Mouse (Mus musculus) intestine, embryonic 15.5 days (tissue): ENCODE data around the gene Ccr10. TPM values are rescaled to one million over a fixed set of nuclear protein-coding genes. Genes with fewer than 3 reads are reported as not detected.
"Not testable (repeated sequence)": the region's sequence is repeated elsewhere in the genome, so short reads cannot be mapped to it uniquely, and the experiment has no call there.

ENCODE experiments used
- ATAC-seq: fragments of 200-750 bp; cut with Nextera tagmentation; 2 replicates; pipeline ENCODE4 v1.8.0; 2017; ENCODE audit warnings: moderate TSS enrichment, moderate library complexity
- H3K27ac ChIP-seq: fragments of 300-500 bp; sonication (generic); 2 replicates; pipeline ENCODE4 v1.5.1; 2015; ENCODE audit warnings: mild to moderate bottlenecking, inconsistent platforms
- H3K27me3 ChIP-seq: fragments of 300-500 bp; sonication (generic); replicated peaks from 2 replicates; pipeline ENCODE4 v1.6.1; 2015; ENCODE audit warnings: inconsistent platforms
- H3K36me3 ChIP-seq: fragments of 300-500 bp; sonication (generic); 2 replicates; pipeline ENCODE4 v1.6.1; 2015; ENCODE audit warnings: inconsistent platforms
- H3K4me1 ChIP-seq: fragments of 300-500 bp; sonication (generic); replicated peaks from 2 replicates; pipeline ENCODE4 v1.6.1; 2015; ENCODE audit warnings: inconsistent platforms
- H3K4me2 ChIP-seq: fragments of 300-500 bp; sonication (generic); replicated peaks from 2 replicates; pipeline ENCODE4 v1.6.1; 2015; ENCODE audit warnings: mild to moderate bottlenecking, inconsistent platforms
- H3K4me3 ChIP-seq: fragments of 300-500 bp; sonication (generic); replicated peaks from 2 replicates; pipeline ENCODE4 v1.5.1; 2015; ENCODE audit warnings: inconsistent platforms
- H3K9ac ChIP-seq: fragments of 300-500 bp; sonication (generic); 2 replicates; pipeline ENCODE4 v1.6.1; 2015; ENCODE audit warnings: inconsistent platforms
- H3K9me3 ChIP-seq: fragments of 300-500 bp; sonication (generic); 2 replicates; pipeline ENCODE4 v1.6.1; 2016; ENCODE audit warnings: inconsistent platforms
- WGBS: fragments of 180-500 bp; shearing (Covaris S2); methylation state at CpG from one replicate; pipeline ENCODE4 v1.1.7; 2015; 5-methylcytosine and 5-hydroxymethylcytosine counted together
- polyA plus RNA-seq: library from polyadenylated mRNA; unstranded; fragments of >200 nt; fragmentation: Nextera tagmentation; extraction: Ambion mirVana; gene quantifications from 2 replicates; pipeline ENCODE4 v1.2.1, GENCODE M21; 2015

The Ccr10 gene
- polyA plus RNA-seq, 1 experiment from 2014 or later, result 0.36 TPM

DNA sequence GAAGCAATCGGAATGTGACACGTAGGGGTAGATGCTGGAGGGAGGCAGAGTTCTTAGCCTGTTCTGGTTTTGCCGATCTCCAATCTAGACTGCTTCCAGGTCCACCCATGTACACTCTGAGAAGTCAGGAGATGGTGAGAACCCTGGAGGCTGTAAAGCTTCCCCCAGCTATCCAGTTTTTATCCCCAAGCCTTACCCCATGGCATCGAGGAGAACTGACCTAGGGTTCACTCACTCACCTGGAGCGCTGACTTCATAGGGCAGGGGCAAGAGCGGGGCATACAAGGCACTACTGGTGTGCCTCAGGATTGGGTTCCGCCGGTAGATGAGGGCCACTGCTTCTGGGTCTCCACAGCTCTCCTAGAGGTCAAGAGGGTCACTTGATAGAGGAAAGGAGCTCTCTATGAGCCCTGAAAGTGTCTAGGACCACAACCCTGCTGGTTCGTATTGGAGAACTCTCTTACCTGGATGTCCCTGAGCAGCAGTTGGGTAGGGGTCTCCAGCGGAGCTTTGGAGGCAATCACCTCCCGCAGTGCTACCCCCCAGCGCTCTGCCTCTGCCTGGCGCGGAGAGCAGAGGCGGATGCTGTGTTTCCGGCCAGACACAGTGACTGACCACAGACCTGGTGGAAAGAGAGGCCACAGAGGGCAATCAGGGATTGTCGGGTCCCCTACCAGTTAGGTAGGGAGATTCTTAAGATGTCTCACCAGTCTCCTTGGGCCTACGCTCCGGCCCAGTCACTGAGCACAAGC, 7.9 kb downstream of the Ccr10 start:
- H3K36me3 ChIP-seq, result peaks cover 29% of the 10 kb centered on the region
- peaks cover 43% of the 10 kb centered on the region for H3K4me1 ChIP-seq
- no peak overlapping the region for H3K4me3 ChIP-seq
- WGBS, result 75% methylated on average over 19 of the region's 19 CpGs
- ATAC-seq, result no peak
- H3K9ac ChIP-seq, result no peak overlapping the region
- H3K27ac ChIP-seq, result no peak overlapping the region
- peaks cover 13% of the 10 kb centered on the region for H3K27me3 ChIP-seq
- no peak overlapping the region for H3K4me2 ChIP-seq
- no peaks in the 10 kb centered on the region for H3K9me3 ChIP-seq

DNA sequence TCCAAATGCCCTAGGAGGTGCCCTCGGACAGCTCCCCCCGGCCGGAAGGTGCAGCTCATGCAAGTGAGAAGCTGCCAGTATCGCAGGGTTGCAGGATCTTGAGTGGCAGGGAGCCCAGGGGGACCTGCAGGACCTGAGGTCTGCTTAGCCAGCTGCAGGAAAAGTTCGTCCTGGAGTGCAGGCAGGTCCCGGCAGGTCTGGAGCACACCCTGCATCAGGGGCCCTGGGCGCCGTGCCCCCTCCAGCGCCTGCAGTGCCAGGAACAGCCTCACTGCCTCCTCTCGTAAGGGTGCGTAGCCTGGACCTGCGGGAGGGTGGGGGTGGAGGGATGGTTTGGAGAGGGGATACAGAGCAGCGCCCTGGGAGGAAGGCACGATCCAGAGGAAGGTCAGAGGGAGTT, 8.9 kb downstream of the Ccr10 start:
- Histone ChIP-seq H3K36me3 (peaks cover 34% of the 10 kb centered on the region), H3K27me3 (peaks cover 13% of the 10 kb centered on the region), H3K9ac (no peak overlapping the region), H3K9me3 (no peaks in the 10 kb centered on the region), H3K4me1 (peaks cover 45% of the 10 kb centered on the region), H3K27ac (no peak overlapping the region), H3K4me3 (no peak overlapping the region), H3K4me2 (no peak overlapping the region)
- no peak for ATAC-seq
- 74% methylated on average over 14 of the region's 14 CpGs for WGBS

DNA sequence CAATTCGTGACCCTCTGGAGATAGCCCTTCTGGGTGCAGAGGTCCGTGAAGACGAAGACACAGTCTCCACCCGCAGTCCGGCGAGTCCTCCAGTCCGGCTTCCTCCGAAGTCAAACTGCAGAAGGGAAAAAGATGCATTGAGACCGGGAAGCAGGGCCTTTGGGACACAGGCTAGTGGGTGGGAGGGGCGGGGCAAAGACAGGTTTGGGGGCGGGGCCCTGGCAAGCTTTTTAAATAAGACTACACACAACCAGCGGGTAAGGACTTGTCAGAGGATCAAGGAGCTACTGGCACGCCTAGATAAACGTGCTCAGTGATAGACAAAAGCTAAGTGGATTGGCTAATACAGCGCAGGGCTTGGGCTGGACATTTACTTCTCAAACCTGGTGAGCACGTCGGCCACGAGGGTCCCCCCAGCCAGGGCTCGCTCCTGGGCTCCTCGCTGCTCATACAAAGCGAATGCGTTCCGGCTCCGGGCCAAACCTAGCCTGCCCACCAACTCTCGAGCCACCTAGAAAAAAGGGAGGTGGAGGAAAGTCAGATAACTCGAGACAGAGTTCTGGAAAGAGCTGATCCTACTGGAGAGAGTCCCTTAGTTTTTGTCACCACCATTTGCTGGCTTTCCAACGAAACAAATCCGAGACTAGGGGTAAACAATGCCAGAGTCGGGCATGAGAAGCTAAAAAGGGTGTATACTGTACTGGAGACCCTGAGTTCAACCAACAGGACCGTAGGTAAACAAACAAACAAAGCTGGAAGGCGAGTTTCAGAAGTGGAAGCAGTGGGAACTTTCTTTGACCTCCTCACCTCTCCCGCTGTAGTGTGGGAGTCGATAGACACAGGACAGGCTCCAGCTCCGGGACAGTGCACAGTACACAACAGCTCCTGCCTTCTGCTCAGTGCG, 10.3 kb downstream of the Ccr10 start:
- no peak overlapping the region for H3K4me3 ChIP-seq
- no peak overlapping the region for H3K27ac ChIP-seq
- WGBS, result 55% methylated on average over 35 of the region's 35 CpGs
- H3K9ac ChIP-seq, result no peak overlapping the region
- no peak for ATAC-seq
- H3K4me2 ChIP-seq, result no peak overlapping the region
- H3K4me1 ChIP-seq, result peaks cover 42% of the 10 kb centered on the region
- peaks cover 13% of the 10 kb centered on the region for H3K27me3 ChIP-seq
- H3K36me3 ChIP-seq, result peaks cover 35% of the 10 kb centered on the region
- no peaks in the 10 kb centered on the region for H3K9me3 ChIP-seq

DNA sequence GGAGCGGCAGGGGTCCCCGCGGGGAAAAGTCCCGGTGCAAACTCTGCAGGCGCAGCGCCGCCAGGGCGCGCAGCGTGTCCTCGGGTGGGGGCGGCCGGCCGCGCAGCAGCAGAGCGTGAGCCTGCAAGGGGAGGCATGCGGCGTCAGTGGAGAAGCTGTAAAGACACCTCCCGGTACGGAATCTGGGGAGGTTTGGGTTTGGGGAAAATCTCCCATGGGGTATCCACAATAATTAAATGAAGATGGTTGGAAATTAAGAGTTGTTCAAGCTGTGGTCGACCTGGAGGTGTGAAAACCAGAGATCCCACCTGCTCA, 10.9 kb downstream of the Ccr10 start:
- Histone ChIP-seq H3K36me3 (peaks cover 35% of the 10 kb centered on the region), H3K4me3 (peak overlapping the region; percentile 16), H3K9me3 (no peaks in the 10 kb centered on the region), H3K27me3 (peaks cover 13% of the 10 kb centered on the region), H3K27ac (no peak overlapping the region), H3K4me2 (peak overlapping the region; percentile 51), H3K4me1 (peaks cover 36% of the 10 kb centered on the region), H3K9ac (0 out of 2 replicates have a peak overlapping the region, but pooled peaks have one; percentile 23)
- ATAC-seq, result no peak
- 42% methylated on average over 21 of the region's 21 CpGs for WGBS

DNA sequence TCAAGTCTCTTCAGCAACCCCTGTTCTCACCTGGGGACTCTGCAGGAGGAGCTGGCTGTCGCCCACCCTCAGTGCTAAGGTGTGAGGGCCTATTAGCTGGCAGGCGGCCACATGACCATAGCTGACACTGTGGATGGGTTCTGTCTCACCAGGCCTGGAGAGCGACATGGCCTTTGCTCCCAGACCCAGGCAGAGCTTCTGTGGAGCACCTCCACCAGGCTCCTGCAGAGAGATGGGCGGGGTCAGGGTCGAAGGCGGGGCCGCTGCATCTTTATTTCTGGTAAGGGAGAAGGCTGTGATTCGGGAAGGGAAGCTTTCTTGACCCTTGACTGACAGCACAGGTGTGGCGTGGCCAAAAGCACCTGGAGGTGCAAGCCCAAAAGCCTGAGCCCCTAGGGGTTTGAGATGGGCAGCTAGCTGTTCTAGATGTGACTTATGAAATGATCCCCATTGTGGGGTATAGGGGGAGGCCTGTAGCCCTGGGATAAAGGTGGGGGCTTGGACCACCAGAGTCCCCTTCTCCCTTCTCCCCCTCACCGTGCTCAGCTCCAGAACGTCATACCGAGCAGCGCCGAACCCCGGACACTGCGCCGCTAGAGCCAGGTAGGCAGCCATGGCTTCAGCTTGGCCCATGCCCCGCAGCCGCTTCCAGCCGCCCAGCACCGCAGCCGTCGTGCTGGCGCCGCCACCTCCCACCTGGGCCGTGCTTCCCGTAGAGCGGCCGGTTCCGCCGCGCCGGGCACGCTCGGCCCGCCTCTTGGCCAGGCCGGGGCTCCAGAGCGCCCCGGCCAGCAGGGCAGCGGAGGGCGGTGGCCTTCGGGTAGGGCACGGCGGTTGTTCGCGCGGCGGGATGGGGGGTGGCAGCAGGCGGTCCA, 11.5 kb downstream of the Ccr10 start:
- WGBS, result 44% methylated on average over 48 of the region's 49 CpGs
- peaks cover 30% of the 10 kb centered on the region for H3K4me1 ChIP-seq
- no peak overlapping the region for H3K27ac ChIP-seq
- no peaks in the 10 kb centered on the region for H3K9me3 ChIP-seq
- H3K4me2 ChIP-seq, result peak overlapping the region; percentile 51
- H3K36me3 ChIP-seq, result peaks cover 35% of the 10 kb centered on the region
- H3K9ac ChIP-seq, result 0 out of 2 replicates have a peak overlapping the region, but pooled peaks have one; percentile 23
- peak; percentile 52 for ATAC-seq
- peak overlapping the region; percentile 16 for H3K4me3 ChIP-seq
- peaks cover 13% of the 10 kb centered on the region for H3K27me3 ChIP-seq

DNA sequence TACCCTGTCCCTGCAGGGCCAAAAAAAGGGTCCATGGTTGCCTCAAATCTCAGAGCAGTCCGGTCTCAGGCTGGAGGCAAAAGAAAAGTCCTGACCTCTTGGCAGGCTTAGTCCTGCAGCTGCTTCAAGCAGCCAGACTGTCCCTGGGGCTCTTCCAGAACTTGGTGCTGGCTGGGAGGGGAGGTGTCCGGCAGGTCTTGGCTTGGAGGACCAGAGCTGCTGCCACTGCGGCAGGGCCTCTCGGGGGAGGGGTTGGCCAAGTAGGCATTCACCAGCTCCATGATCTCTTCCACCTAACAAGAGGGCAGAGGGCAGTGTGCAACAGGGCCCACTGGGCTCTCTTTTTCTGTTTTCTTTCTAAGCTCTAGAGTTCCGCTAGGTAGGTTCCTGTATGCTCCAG, 12.5 kb downstream of the Ccr10 start:
- ATAC-seq, result no peak
- Histone ChIP-seq H3K27ac (no peak overlapping the region), H3K27me3 (peaks cover 13% of the 10 kb centered on the region), H3K36me3 (peaks cover 31% of the 10 kb centered on the region), H3K9ac (no peak overlapping the region), H3K4me1 (peaks cover 25% of the 10 kb centered on the region), H3K4me3 (no peak overlapping the region), H3K4me2 (no peak overlapping the region), H3K9me3 (no peaks in the 10 kb centered on the region)
- WGBS, result 70% methylated on average over 5 of the region's 5 CpGs

DNA sequence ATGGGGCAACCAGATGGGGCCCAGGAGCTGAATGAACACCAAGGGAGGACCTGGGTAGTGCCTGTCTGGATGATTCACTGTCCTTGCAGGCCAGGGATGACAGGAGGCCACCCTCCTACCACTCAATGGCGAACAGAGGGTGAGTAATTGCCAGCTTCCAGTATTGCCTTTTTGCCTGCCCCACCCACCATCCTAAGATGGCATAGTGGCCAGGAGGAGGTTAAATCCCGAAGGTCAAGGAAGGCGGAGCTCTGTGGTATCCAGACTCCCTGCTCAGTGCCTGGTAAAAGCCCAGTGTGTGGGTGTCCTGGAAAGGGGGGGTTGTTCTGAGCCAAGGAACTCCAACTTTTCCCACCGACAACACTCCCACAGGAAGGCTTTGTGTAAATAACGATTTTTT, 12.9 kb downstream of the Ccr10 start:
- Histone ChIP-seq H3K36me3 (peaks cover 26% of the 10 kb centered on the region), H3K27ac (no peak overlapping the region), H3K4me2 (no peak overlapping the region), H3K9ac (no peak overlapping the region), H3K4me3 (no peak overlapping the region), H3K4me1 (peaks cover 25% of the 10 kb centered on the region), H3K27me3 (peaks cover 13% of the 10 kb centered on the region), H3K9me3 (no peaks in the 10 kb centered on the region)
- WGBS, result 57% methylated on average over 5 of the region's 5 CpGs
- no peak for ATAC-seq

DNA sequence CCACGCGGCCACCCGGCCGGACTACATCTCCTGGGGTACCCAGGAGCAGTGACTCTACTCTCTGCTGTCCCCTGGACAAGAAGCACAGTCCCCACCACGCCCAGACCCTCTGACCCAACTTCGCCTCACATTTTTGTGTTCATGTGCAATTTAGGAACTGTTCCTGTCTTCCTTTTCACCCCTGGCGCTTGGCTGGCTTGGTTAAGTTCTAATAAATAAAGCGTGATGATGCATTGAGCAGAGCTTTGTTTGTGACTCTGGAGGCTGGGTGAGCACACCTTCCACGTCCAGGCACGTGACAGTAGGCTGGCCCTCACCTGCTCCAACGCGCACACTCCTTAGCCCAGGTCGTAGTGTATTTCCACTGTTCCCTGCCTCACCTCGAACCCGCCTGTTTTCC, 13.7 kb downstream of the Ccr10 start:
- H3K36me3 ChIP-seq, result peaks cover 23% of the 10 kb centered on the region

DNA sequence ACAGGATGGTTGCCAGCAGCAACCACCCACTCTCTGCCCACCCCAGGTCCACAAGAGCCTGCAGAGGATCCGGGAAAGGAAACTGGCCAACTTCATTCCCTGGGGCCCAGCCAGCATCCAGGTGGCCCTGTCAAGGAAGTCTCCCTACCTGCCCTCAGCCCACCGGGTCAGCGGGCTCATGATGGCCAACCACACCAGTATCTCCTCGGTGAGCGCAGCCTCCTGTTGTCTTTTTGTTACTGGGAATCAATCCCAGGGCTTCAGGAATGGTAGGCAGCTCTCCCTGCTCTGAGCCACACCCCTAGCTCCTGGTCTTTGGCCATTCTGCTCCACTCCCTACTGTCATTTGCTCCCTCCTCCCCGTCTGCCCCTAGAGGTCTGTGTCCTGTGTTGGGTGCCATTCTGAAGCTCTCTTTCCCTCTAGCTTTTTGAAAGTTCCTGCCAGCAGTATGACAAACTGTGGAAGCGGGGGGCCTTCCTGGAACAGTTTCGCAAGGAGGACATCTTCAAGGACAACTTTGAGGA, 14.2 kb downstream of the Ccr10 start:
- ATAC-seq, result not testable (repeated sequence)
- WGBS, result 82% methylated on average over 8 of the region's 8 CpGs

More for the DNA sequence above, 13.7 kb downstream of the Ccr10 start:
- 88% methylated on average over 15 of the region's 15 CpGs for WGBS
- Histone ChIP-seq H3K4me1 (peaks cover 25% of the 10 kb centered on the region), H3K9ac (no peak overlapping the region), H3K27me3 (peaks cover 10% of the 10 kb centered on the region), H3K27ac (no peak overlapping the region), H3K4me2 (no peak overlapping the region), H3K9me3 (no peaks in the 10 kb centered on the region), H3K4me3 (no peak overlapping the region)
- ATAC-seq, result no peak

DNA sequence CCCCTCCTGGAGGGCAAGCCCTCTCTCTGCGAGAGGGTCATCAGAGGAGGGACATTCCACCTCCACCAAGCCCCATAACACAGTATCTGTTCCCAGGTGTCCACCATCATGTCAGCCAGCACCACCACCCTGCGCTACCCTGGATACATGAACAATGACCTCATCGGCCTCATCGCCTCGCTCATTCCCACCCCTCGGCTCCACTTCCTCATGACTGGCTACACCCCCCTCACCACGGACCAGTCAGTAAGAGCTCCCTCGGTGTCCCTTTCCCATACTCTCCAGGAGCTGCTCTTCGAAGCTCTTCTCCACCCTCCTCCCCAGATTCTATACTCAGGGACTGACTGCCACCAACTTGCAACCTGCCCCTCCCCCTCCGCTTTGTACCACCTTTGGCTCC, 15.1 kb downstream of the Ccr10 start:
- not testable (repeated sequence) for H3K27ac ChIP-seq, H3K9ac ChIP-seq, H3K4me2 ChIP-seq, ATAC-seq, H3K27me3 ChIP-seq, H3K4me3 ChIP-seq, H3K9me3 ChIP-seq
- WGBS, result 79% methylated on average over 10 of the region's 10 CpGs
- H3K36me3 ChIP-seq, result peaks cover 18% of the 10 kb centered on the region
- peaks cover 31% of the 10 kb centered on the region for H3K4me1 ChIP-seq

More for the DNA sequence above, 14.2 kb downstream of the Ccr10 start:
- peaks cover 27% of the 10 kb centered on the region for H3K4me1 ChIP-seq
- not testable (repeated sequence) for H3K9ac ChIP-seq, H3K27me3 ChIP-seq, H3K4me2 ChIP-seq, H3K9me3 ChIP-seq, H3K27ac ChIP-seq, H3K4me3 ChIP-seq
- H3K36me3 ChIP-seq, result peaks cover 18% of the 10 kb centered on the region

DNA sequence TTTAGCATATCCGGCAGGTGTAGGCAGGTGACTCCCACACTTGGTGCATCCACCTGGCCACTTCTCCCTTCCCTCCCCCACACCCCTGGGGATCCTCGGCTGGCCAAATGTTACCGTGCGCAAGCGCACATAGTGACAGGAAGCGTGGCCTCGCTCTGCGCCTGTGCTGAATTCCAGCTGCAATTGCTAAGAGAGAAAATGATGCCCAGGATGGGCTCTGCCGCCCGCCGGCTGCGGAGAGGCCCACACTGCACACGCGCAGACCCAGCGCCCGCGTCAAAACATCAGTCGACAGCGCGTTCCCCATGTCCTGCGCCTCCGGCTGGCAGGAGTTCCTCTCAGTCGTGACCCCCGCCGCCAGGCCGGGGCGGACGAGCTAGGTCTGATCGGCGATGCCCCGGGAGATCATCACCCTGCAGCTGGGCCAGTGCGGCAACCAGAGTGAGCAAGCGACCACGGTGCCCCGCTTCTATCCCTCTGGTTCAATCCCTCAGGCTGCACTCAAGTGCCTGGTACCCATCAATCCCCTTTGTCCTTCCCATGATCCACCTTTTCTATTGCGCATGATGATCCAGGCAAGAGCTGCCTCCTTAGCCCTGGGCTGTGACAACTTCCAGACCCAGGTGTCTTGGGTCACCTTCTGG, 19.4 kb downstream of the Ccr10 start, which contains the start of gene Tubg2:
Gene Tubg2 (plus strand): TSS at position 180 of the 644 bp plus-strand sequence.
- Histone ChIP-seq H3K27me3 (no peaks in the 10 kb centered on the region), H3K9me3 (no peaks in the 10 kb centered on the region), H3K9ac (peak within 1 kb of the TSS; percentile 56), H3K36me3 (no peaks in the 10 kb centered on the region), H3K4me3 (peak within 1 kb of the TSS; percentile 42), H3K4me2 (peak within 1 kb of the TSS; percentile 92), H3K27ac (peak within 1 kb of the TSS; percentile 67), H3K4me1 (peaks cover 10% of the 10 kb centered on the region)
- peak; percentile 73 for ATAC-seq
- WGBS, result 2% methylated on average over 36 of the region's 36 CpGs
